Mouse (Mus musculus) thymus, adult 18-20 months (tissue): ENCODE measurements around the gene Dner.

Experiments
- DNase-seq, 2 experiments: peaks; one replicate each; pipeline ENCODE4 v3.0.0; 2022; ENCODE audit warnings: mixed read lengths in 2 of 2

The Dner gene

GRCm38 (mm10) chr1:84628244-84628643 lies 67.8 kb downstream of the Dner start:
- no peak for DNase-seq

- no peak for DNase-seq
These were observed 73.0 kb downstream of the Dner start for GRCm38 (mm10) chr1:84622978-84623554.

- no peak for DNase-seq
These were observed 74.7 kb downstream of the Dner start for GRCm38 (mm10) chr1:84621308-84621707.

GRCm38 (mm10) chr1:84619131-84619760 lies 76.8 kb downstream of the Dner start:
- DNase-seq, result no peak

GRCm38 (mm10) chr1:84618094-84618493 lies 77.9 kb downstream of the Dner start:
- DNase-seq, result no peak

GRCm38 (mm10) chr1:84616133-84616532 lies 79.9 kb downstream of the Dner start:
- DNase-seq, result no peak

- no peak for DNase-seq
These were observed 81.4 kb downstream of the Dner start for GRCm38 (mm10) chr1:84614596-84614995.

- no peak for DNase-seq
These were observed 82.9 kb downstream of the Dner start for GRCm38 (mm10) chr1:84613119-84613518.

- DNase-seq, result no peak
These were observed 84.7 kb downstream of the Dner start for GRCm38 (mm10) chr1:84611331-84611730.

GRCm38 (mm10) chr1:84599025-84599424 lies 97.0 kb downstream of the Dner start:
- no peak for DNase-seq

GRCm38 (mm10) chr1:84596023-84596422 lies 100.0 kb downstream of the Dner start:
- no peak for DNase-seq

- DNase-seq, result no peak
These were observed 103.6 kb downstream of the Dner start for GRCm38 (mm10) chr1:84592394-84592793.

- no peak for DNase-seq
These were observed 105.5 kb downstream of the Dner start for GRCm38 (mm10) chr1:84590534-84590933.

GRCm38 (mm10) chr1:84585434-84585833 lies 110.6 kb downstream of the Dner start:
- no peak for DNase-seq

- no peak for DNase-seq
These were observed 114.2 kb downstream of the Dner start for GRCm38 (mm10) chr1:84581812-84582211.

GRCm38 (mm10) chr1:84561841-84562240 lies 134.2 kb downstream of the Dner start:
- no peak for DNase-seq

- DNase-seq, result no peak
These were observed 134.6 kb downstream of the Dner start for GRCm38 (mm10) chr1:84561387-84561786.

- no peak for DNase-seq
These were observed 139.2 kb downstream of the Dner start for GRCm38 (mm10) chr1:84556546-84557511.

GRCm38 (mm10) chr1:84552005-84552404 lies 144.0 kb downstream of the Dner start:
- no peak for DNase-seq

- no peak for DNase-seq
These were observed 146.0 kb downstream of the Dner start for GRCm38 (mm10) chr1:84550065-84550368.

- DNase-seq, result no peak
These were observed 146.5 kb downstream of the Dner start for GRCm38 (mm10) chr1:84549367-84550064.

GRCm38 (mm10) chr1:84536069-84536468 lies 160.0 kb downstream of the Dner start:
- DNase-seq, result no peak

- DNase-seq, result no peak
These were observed 170.5 kb downstream of the Dner start for GRCm38 (mm10) chr1:84525514-84525913.
